Comparison of ENCODE assay signal across 8 mouse cellular contexts in genomic region chr9:119981183-119982179, GRCm38 (mm10). TPM values are rescaled to one million over a fixed set of nuclear protein-coding genes. Genes with fewer than 3 reads are reported as not detected.
A peak's percentile ranks its signal among the peaks of the same experiment; 100 is the strongest.
DNase-seq lines count a peak whose midpoint lies in the region; ATAC-seq lines count a peak whose summit lies in the region.

No protein-coding gene starts in this region.

- H3K4me3 ChIP-seq in embryonic facial prominence, embryonic 13.5 days, result peak overlapping the region; percentile 65
- peak overlapping the region; percentile 90 for H3K4me3 ChIP-seq in heart, embryonic 13.5 days
- peak overlapping the region; percentile 71 for H3K4me3 ChIP-seq in kidney, embryonic 15.5 days (replicated peaks)
- H3K4me3 ChIP-seq in lung, embryonic 16.5 days (ENCODE audit: low read length), result peak overlapping the region; percentile 82

- H3K36me3 ChIP-seq in embryonic facial prominence, embryonic 13.5 days, result no peaks in the 10 kb centered on the region
- H3K36me3 ChIP-seq in heart, embryonic 13.5 days, result no peaks in the 10 kb centered on the region
- H3K36me3 ChIP-seq in kidney, embryonic 15.5 days, result no peaks in the 10 kb centered on the region
- no peaks in the 10 kb centered on the region for H3K36me3 ChIP-seq in lung, embryonic 16.5 days (ENCODE audit: control insufficient read depth, insufficient read depth, low read length)

- ATAC-seq in CD4-positive, CD25-positive, alpha-beta regulatory T cell, adult 4 months, result peak; percentile 50
- 0 out of 2 replicates have a peak, but pooled peaks have one; percentile 23 for ATAC-seq in embryonic facial prominence, embryonic 13.5 days (ENCODE audit: insufficient number of reproducible peaks, insufficient read depth, low FRiP score, low TSS enrichment, low read depth)
- peak; percentile 12; the same call in 1 of the 2 replicates for ATAC-seq in heart, embryonic 13.5 days (ENCODE audit: extremely low read depth, insufficient number of reproducible peaks, low FRiP score, low TSS enrichment)
- peak; percentile 45 for ATAC-seq in kidney, embryonic 15.5 days (replicated peaks; ENCODE audit: low FRiP score)
- ATAC-seq in lung, embryonic 16.5 days (ENCODE audit: low read depth), result peak; percentile 61
- ATAC-seq in neutrophil, adult 5-6 weeks (ENCODE audit: extremely low read depth, insufficient number of reproducible peaks, low FRiP score, poor library complexity, severe bottlenecking), result peak; percentile 20; the same call in 1 of the 2 replicates

- no peaks in the 10 kb centered on the region for H3K9me3 ChIP-seq in embryonic facial prominence, embryonic 13.5 days
- no peaks in the 10 kb centered on the region for H3K9me3 ChIP-seq in heart, embryonic 13.5 days
- no peaks in the 10 kb centered on the region for H3K9me3 ChIP-seq in kidney, embryonic 15.5 days (replicated peaks)
- no peaks in the 10 kb centered on the region for H3K9me3 ChIP-seq in lung, embryonic 16.5 days (ENCODE audit: control insufficient read depth, low read length)

- peak overlapping the region; percentile 91 for H3K27ac ChIP-seq in embryonic facial prominence, embryonic 13.5 days
- H3K27ac ChIP-seq in heart, embryonic 13.5 days (replicated peaks), result peak overlapping the region; percentile 100
- peak overlapping the region; percentile 97 for H3K27ac ChIP-seq in kidney, embryonic 15.5 days
- peak overlapping the region; percentile 100 for H3K27ac ChIP-seq in lung, embryonic 16.5 days (ENCODE audit: low read length)

- no peaks in the 10 kb centered on the region for H3K27me3 ChIP-seq in embryonic facial prominence, embryonic 13.5 days
- no peaks in the 10 kb centered on the region for H3K27me3 ChIP-seq in heart, embryonic 13.5 days (replicated peaks)
- no peaks in the 10 kb centered on the region for H3K27me3 ChIP-seq in kidney, embryonic 15.5 days
- H3K27me3 ChIP-seq in lung, embryonic 16.5 days (ENCODE audit: control insufficient read depth, insufficient read depth, low read depth, low read length), result no peaks in the 10 kb centered on the region

- peak overlapping the region; percentile 99 for H3K4me2 ChIP-seq in embryonic facial prominence, embryonic 13.5 days
- H3K4me2 ChIP-seq in heart, embryonic 13.5 days, result peak overlapping the region; percentile 77
- peak overlapping the region; percentile 97 for H3K4me2 ChIP-seq in kidney, embryonic 15.5 days
- H3K4me2 ChIP-seq in lung, embryonic 16.5 days (ENCODE audit: low read depth, low read length), result peak overlapping the region; percentile 91

- 2% methylated on average over 16 of the region's 16 CpGs for WGBS in embryonic facial prominence, embryonic 13.5 days
- under 1% methylated on average over 16 of the region's 16 CpGs for WGBS in heart, embryonic 13.5 days
- WGBS in kidney, embryonic 15.5 days, result 5% methylated on average over 16 of the region's 16 CpGs
- WGBS in lung, embryonic 16.5 days, result under 1% methylated on average over 16 of the region's 16 CpGs

- peaks cover 72% of the 10 kb centered on the region for H3K4me1 ChIP-seq in embryonic facial prominence, embryonic 13.5 days
- H3K4me1 ChIP-seq in heart, embryonic 13.5 days, result peaks cover 75% of the 10 kb centered on the region
- H3K4me1 ChIP-seq in kidney, embryonic 15.5 days, result peaks cover 85% of the 10 kb centered on the region
- peaks cover 70% of the 10 kb centered on the region for H3K4me1 ChIP-seq in lung, embryonic 16.5 days (replicated peaks; ENCODE audit: control insufficient read depth, insufficient read depth, low read length)

- peak overlapping the region; percentile 65 for H3K9ac ChIP-seq in embryonic facial prominence, embryonic 13.5 days
- peak overlapping the region; percentile 93 for H3K9ac ChIP-seq in heart, embryonic 13.5 days
- peak overlapping the region; percentile 67 for H3K9ac ChIP-seq in kidney, embryonic 15.5 days
- H3K9ac ChIP-seq in lung, embryonic 16.5 days (ENCODE audit: low read length), result peak overlapping the region; percentile 67

- DNase-seq in adipocyte (ENCODE audit: low spot score), result peak; percentile 78
- DNase-seq in urinary bladder, adult 2 months (ENCODE audit: low spot score), result peak; percentile 55

RNA-seq across cellular contexts. Expression of gene Csrnp1, which starts 3.0 kb away (rescaled TPM):
- polyA plus RNA-seq in CD4-positive, CD25-positive, alpha-beta regulatory T cell, adult 4 months (2017; shearing (Covaris generic)), result 10 to 100 TPM; 22.7 to 89.4 TPM
- polyA plus RNA-seq in embryonic facial prominence, embryonic 13.5 days (2015; fragmentation: Nextera tagmentation; extraction: Ambion mirVana), result 3.3 and 4.5 TPM in 2 replicates
- 5.7 and 6.8 TPM in 2 replicates for polyA plus RNA-seq in heart, embryonic 13.5 days (2015; fragmentation: Nextera tagmentation; extraction: Ambion mirVana)
- polyA plus RNA-seq in kidney, embryonic 15.5 days (2015; fragmentation: Nextera tagmentation; extraction: Ambion mirVana), result 5.6 and 7.1 TPM in 2 replicates
- polyA plus RNA-seq in lung, embryonic 16.5 days (2015; fragmentation: Nextera tagmentation; extraction: Ambion mirVana), result 9.6 and 9.8 TPM in 2 replicates
- 105 and 114 TPM in 2 replicates for total RNA-seq in neutrophil, adult 5-6 weeks (2017)
- 15.6 and 26.4 TPM in 2 replicates for polyA plus RNA-seq in urinary bladder, adult 2 months (2012; rRNA removed)

RNA-seq across cellular contexts. Expression of gene Xirp1, which starts 41.9 kb away (rescaled TPM):
- not detected for polyA plus RNA-seq in CD4-positive, CD25-positive, alpha-beta regulatory T cell, adult 4 months (2017; shearing (Covaris generic))
- 0.14 and 0.22 TPM in 2 replicates for polyA plus RNA-seq in embryonic facial prominence, embryonic 13.5 days (2015; fragmentation: Nextera tagmentation; extraction: Ambion mirVana)
- polyA plus RNA-seq in heart, embryonic 13.5 days (2015; fragmentation: Nextera tagmentation; extraction: Ambion mirVana), result 44.6 and 47.2 TPM in 2 replicates
- polyA plus RNA-seq in kidney, embryonic 15.5 days (2015; fragmentation: Nextera tagmentation; extraction: Ambion mirVana), result 0.38 and 0.41 TPM in 2 replicates
- 1.3 and 1.6 TPM in 2 replicates for polyA plus RNA-seq in lung, embryonic 16.5 days (2015; fragmentation: Nextera tagmentation; extraction: Ambion mirVana)
- not detected in 2 replicates for total RNA-seq in neutrophil, adult 5-6 weeks (2017)
- 0.11 and 0.22 TPM in 2 replicates for polyA plus RNA-seq in urinary bladder, adult 2 months (2012; rRNA removed)

RNA-seq across cellular contexts. Expression of gene Ttc21a, which starts 44.1 kb away (rescaled TPM):
- polyA plus RNA-seq in CD4-positive, CD25-positive, alpha-beta regulatory T cell, adult 4 months (2017; shearing (Covaris generic)), result under 1 TPM in 1 of 2 experiments, not detected in 1; 0.15 TPM
- polyA plus RNA-seq in embryonic facial prominence, embryonic 13.5 days (2015; fragmentation: Nextera tagmentation; extraction: Ambion mirVana), result 0.28 and 0.54 TPM in 2 replicates
- 0.17 and 0.27 TPM in 2 replicates for polyA plus RNA-seq in heart, embryonic 13.5 days (2015; fragmentation: Nextera tagmentation; extraction: Ambion mirVana)
- polyA plus RNA-seq in kidney, embryonic 15.5 days (2015; fragmentation: Nextera tagmentation; extraction: Ambion mirVana), result 0.26 and 0.29 TPM in 2 replicates
- 1.3 and 2.1 TPM in 2 replicates for polyA plus RNA-seq in lung, embryonic 16.5 days (2015; fragmentation: Nextera tagmentation; extraction: Ambion mirVana)
- total RNA-seq in neutrophil, adult 5-6 weeks (2017), result 0.35 TPM in 1 of 2 replicates, not detected in the other
- 1.2 and 1.4 TPM in 2 replicates for polyA plus RNA-seq in urinary bladder, adult 2 months (2012; rRNA removed)

RNA-seq across cellular contexts. Expression of gene Gorasp1, which starts 44.1 kb away (rescaled TPM):
- polyA plus RNA-seq in CD4-positive, CD25-positive, alpha-beta regulatory T cell, adult 4 months (2017; shearing (Covaris generic)), result 1 to 10 TPM; 3.6 to 7.5 TPM
- polyA plus RNA-seq in embryonic facial prominence, embryonic 13.5 days (2015; fragmentation: Nextera tagmentation; extraction: Ambion mirVana), result 28.0 and 31.9 TPM in 2 replicates
- 21.4 and 23.8 TPM in 2 replicates for polyA plus RNA-seq in heart, embryonic 13.5 days (2015; fragmentation: Nextera tagmentation; extraction: Ambion mirVana)
- polyA plus RNA-seq in kidney, embryonic 15.5 days (2015; fragmentation: Nextera tagmentation; extraction: Ambion mirVana), result 27.7 and 29.7 TPM in 2 replicates
- 29.8 and 35.7 TPM in 2 replicates for polyA plus RNA-seq in lung, embryonic 16.5 days (2015; fragmentation: Nextera tagmentation; extraction: Ambion mirVana)
- 1.7 and 3.6 TPM in 2 replicates for total RNA-seq in neutrophil, adult 5-6 weeks (2017)
- 27.6 and 30.6 TPM in 2 replicates for polyA plus RNA-seq in urinary bladder, adult 2 months (2012; rRNA removed)

Comparison
In these comparisons a context has a peak if more than half of its experiments do, and no peak if none do; other contexts are left out.
1. Peak in every context shown above with its lines: DNase-seq, ATAC-seq, H3K4me3 ChIP-seq and H3K27ac ChIP-seq.
2. RNA of gene Xirp1, which starts 41.9 kb away (polyA plus RNA-seq): 44.6 to 47.2 TPM in heart, embryonic 13.5 days; 1.3 to 1.6 TPM in lung, embryonic 16.5 days, 0.38 to 0.41 TPM in kidney, embryonic 15.5 days, 0.14 to 0.22 TPM in embryonic facial prominence, embryonic 13.5 days, 0.11 to 0.22 TPM in urinary bladder, adult 2 months and not detected in CD4-positive, CD25-positive, alpha-beta regulatory T cell, adult 4 months; every median in the first group is over 10 times any median in the second.